Mouse (Mus musculus): Measurements from ENCODE around the gene Nek1.
A peak's percentile ranks its signal among the peaks of the same experiment; 100 is the strongest.
"Not testable (repeated sequence)": the region's sequence is repeated elsewhere in the genome, so short reads cannot be mapped to it uniquely, and the experiment has no call there.

The Nek1 gene

GRCm38 (mm10) chr8:60984260-60985010 is 8.6 kb upstream of the Nek1 start:
- DNase-seq: not testable (repeated sequence)

GRCm38 (mm10) chr8:60992561-60992909 is 460 bp upstream of the Nek1 start:
- DNase-seq: peak; percentile 84

- no peak for DNase-seq
Measured at GRCm38 (mm10) chr8:60993639-60993986, 618 bp downstream of the Nek1 start.

GRCm38 (mm10) chr8:60996468-60996867 is 3.5 kb downstream of the Nek1 start:
- no peak for DNase-seq

- DNase-seq: peak; percentile 70
Measured at GRCm38 (mm10) chr8:61041951-61042350, 49.0 kb downstream of the Nek1 start.

GRCm38 (mm10) chr8:61043874-61044273 is 50.9 kb downstream of the Nek1 start:
- DNase-seq: no peak

GRCm38 (mm10) chr8:61046816-61047215 is 53.8 kb downstream of the Nek1 start:
- no peak for DNase-seq

- no peak for DNase-seq
Measured at GRCm38 (mm10) chr8:61053017-61053416, 60.0 kb downstream of the Nek1 start.

GRCm38 (mm10) chr8:61054313-61054712 is 61.3 kb downstream of the Nek1 start:
- no peak for DNase-seq

GRCm38 (mm10) chr8:61056997-61057396 is 64.0 kb downstream of the Nek1 start:
- no peak for DNase-seq

- no peak for DNase-seq
Measured at GRCm38 (mm10) chr8:61059143-61059542, 66.1 kb downstream of the Nek1 start.

- DNase-seq: no peak
Measured at GRCm38 (mm10) chr8:61060412-61060811, 67.4 kb downstream of the Nek1 start.

- peak; percentile 4 for DNase-seq
Measured at GRCm38 (mm10) chr8:61075059-61075458, 82.1 kb downstream of the Nek1 start.

- peak; percentile 2 for DNase-seq
Measured at GRCm38 (mm10) chr8:61110496-61110895, 117.5 kb downstream of the Nek1 start.

- DNase-seq: no peak
Measured at GRCm38 (mm10) chr8:61111940-61112339, 118.9 kb downstream of the Nek1 start.

- no peak for DNase-seq
Measured at GRCm38 (mm10) chr8:61121631-61122030, 128.6 kb downstream of the Nek1 start.

- peak; percentile 42 for DNase-seq
Measured at GRCm38 (mm10) chr8:61127299-61127861, 134.4 kb downstream of the Nek1 start.

GRCm38 (mm10) chr8:61132561-61133134 is 139.7 kb downstream of the Nek1 start:
- DNase-seq: no peak

- no peak for DNase-seq
Measured at GRCm38 (mm10) chr8:61141869-61142268, 148.9 kb downstream of the Nek1 start.

- no peak for DNase-seq
Measured at GRCm38 (mm10) chr8:61142302-61142701, 149.3 kb downstream of the Nek1 start.

- DNase-seq: no peak
Measured at GRCm38 (mm10) chr8:61142845-61143244, 149.8 kb downstream of the Nek1 start.

GRCm38 (mm10) chr8:61148728-61149127 is 155.7 kb downstream of the Nek1 start:
- DNase-seq: no peak

- DNase-seq: no peak
Measured at GRCm38 (mm10) chr8:61150596-61150995, 157.6 kb downstream of the Nek1 start.

GRCm38 (mm10) chr8:61156406-61156805 is 163.4 kb downstream of the Nek1 start:
- no peak for DNase-seq

- DNase-seq: no peak
Measured at GRCm38 (mm10) chr8:61158540-61158939, 165.5 kb downstream of the Nek1 start.

All from lung, postnatal 14 days (tissue).